Mouse (Mus musculus): ENCODE measurements at regions not wholly inside any gene's neighbourhood (a gene's known extent, or its start where the extent isn't known, plus 50 kb on each side); places are given as distances from the start of the nearest gene placed in this dataset.

DNA sequence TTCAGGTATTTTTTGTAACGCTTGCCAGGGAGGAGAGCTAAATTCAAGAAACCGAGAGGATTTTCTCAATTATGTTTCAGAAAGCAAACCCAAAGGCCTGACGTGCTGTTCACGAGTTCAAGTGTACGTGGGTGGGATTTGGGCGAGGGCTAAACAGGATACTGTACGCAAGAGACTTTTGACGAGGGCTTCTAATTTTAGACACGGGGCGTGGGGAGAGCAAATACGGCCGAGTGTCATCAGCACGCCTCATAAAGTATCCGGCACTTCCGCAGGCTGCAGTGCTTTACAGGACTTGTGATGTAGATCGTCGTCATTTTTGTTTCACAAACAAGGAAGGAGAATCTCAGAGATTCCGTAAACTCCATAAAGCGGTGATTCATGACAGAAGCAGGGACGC, 307.4 kb downstream of the Spry2 start:
- TF ChIP-seq CTCF (IDR thresholded peaks at IDR 0.05; ENCODE audit: borderline replicate concordance, extremely low read depth, insufficient read depth, insufficient read length) (no peak), POLR2A (IDR thresholded peaks at IDR 0.05; ENCODE audit: borderline replicate concordance, extremely low read depth, insufficient read depth, insufficient read length, poor library complexity, severe bottlenecking) (no peak)
- peak; percentile 11 for DNase-seq (ENCODE audit: low read depth)

GRCm38 (mm10) chr14:105588391-105589163, 308.0 kb downstream of the Spry2 start:
- no peak for TF ChIP-seq POLR2A (IDR thresholded peaks at IDR 0.05; ENCODE audit: borderline replicate concordance, extremely low read depth, insufficient read depth, insufficient read length, poor library complexity, severe bottlenecking)
- DNase-seq (ENCODE audit: low read depth), result peak; percentile 96

GRCm38 (mm10) chr14:105588029-105588390, 308.6 kb downstream of the Spry2 start:
- no peak for DNase-seq (ENCODE audit: low read depth)
- TF ChIP-seq CTCF (IDR thresholded peaks at IDR 0.05; ENCODE audit: borderline replicate concordance, extremely low read depth, insufficient read depth, insufficient read length), result no peak
- TF ChIP-seq POLR2A (IDR thresholded peaks at IDR 0.05; ENCODE audit: borderline replicate concordance, extremely low read depth, insufficient read depth, insufficient read length, poor library complexity, severe bottlenecking), result no peak

- no peak for TF ChIP-seq POLR2A (IDR thresholded peaks at IDR 0.05; ENCODE audit: borderline replicate concordance, extremely low read depth, insufficient read depth, insufficient read length, poor library complexity, severe bottlenecking)
- DNase-seq (ENCODE audit: low read depth), result no peak
These were observed 312.0 kb downstream of the Spry2 start for GRCm38 (mm10) chr14:105584632-105585031.

- DNase-seq (ENCODE audit: low read depth), result no peak
- TF ChIP-seq POLR2A (IDR thresholded peaks at IDR 0.05; ENCODE audit: borderline replicate concordance, extremely low read depth, insufficient read depth, insufficient read length, poor library complexity, severe bottlenecking) (no peak), CTCF (IDR thresholded peaks at IDR 0.05; ENCODE audit: borderline replicate concordance, extremely low read depth, insufficient read depth, insufficient read length) (no peak)
These were observed 313.1 kb downstream of the Spry2 start for GRCm38 (mm10) chr14:105583497-105583896.

- DNase-seq (ENCODE audit: low read depth), result no peak
- no peak for TF ChIP-seq CTCF (IDR thresholded peaks at IDR 0.05; ENCODE audit: borderline replicate concordance, extremely low read depth, insufficient read depth, insufficient read length)
- TF ChIP-seq POLR2A (IDR thresholded peaks at IDR 0.05; ENCODE audit: borderline replicate concordance, extremely low read depth, insufficient read depth, insufficient read length, poor library complexity, severe bottlenecking), result no peak
These were observed 317.9 kb downstream of the Ndfip2 start for GRCm38 (mm10) chr14:105576266-105576665.

DNA sequence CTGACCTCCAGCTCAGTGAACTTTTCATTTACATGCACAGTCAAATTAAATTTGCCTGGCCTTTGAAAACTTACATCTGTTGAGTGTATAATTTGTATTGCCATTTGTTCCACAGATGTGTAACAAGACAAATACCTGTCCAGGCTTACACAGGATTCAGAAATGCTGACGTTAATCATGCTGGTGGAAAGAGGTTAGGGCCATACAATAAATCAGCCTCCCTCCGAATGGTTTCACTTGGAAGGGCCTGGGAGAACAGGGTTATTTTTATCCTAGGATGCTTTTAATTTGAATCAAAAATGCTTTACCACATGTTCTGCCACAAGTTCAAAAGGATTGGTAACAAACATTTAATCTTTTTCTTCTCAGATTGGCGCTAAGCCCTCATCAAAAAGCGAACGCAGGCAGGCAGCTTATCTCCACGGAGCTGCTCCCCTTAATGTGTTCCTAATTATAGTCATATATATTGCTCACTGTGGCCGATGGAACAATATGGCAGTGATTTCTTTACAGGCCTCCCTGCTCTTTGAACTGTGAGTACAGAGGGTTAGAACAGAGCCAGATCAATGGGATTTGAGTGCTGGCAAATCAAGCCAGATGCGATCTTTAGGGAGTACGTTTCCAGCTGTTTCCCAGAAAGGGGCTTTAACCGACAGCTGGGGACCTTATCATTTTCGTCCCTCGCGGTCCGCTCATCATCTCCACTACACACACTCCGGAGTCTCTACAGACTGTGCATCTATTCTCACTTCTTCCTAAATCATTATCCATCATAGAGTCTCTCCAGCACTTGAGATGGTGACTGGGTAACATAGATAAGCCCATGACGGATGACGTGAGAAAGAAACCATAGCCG, 313.9 kb downstream of the Ndfip2 start:
- TF ChIP-seq CTCF (IDR thresholded peaks at IDR 0.05; ENCODE audit: borderline replicate concordance, extremely low read depth, insufficient read depth, insufficient read length), result no peak
- no peak for TF ChIP-seq POLR2A (IDR thresholded peaks at IDR 0.05; ENCODE audit: borderline replicate concordance, extremely low read depth, insufficient read depth, insufficient read length, poor library complexity, severe bottlenecking)
- peak; percentile 74 for DNase-seq (ENCODE audit: low read depth)

- DNase-seq (ENCODE audit: low read depth), result no peak
- TF ChIP-seq POLR2A (IDR thresholded peaks at IDR 0.05; ENCODE audit: borderline replicate concordance, extremely low read depth, insufficient read depth, insufficient read length, poor library complexity, severe bottlenecking), result no peak
These were observed 311.8 kb downstream of the Ndfip2 start for GRCm38 (mm10) chr14:105570156-105570555.

GRCm38 (mm10) chr14:105565827-105566226, 307.5 kb downstream of the Ndfip2 start:
- DNase-seq (ENCODE audit: low read depth), result no peak
- no peak for TF ChIP-seq POLR2A (IDR thresholded peaks at IDR 0.05; ENCODE audit: borderline replicate concordance, extremely low read depth, insufficient read depth, insufficient read length, poor library complexity, severe bottlenecking)

DNA sequence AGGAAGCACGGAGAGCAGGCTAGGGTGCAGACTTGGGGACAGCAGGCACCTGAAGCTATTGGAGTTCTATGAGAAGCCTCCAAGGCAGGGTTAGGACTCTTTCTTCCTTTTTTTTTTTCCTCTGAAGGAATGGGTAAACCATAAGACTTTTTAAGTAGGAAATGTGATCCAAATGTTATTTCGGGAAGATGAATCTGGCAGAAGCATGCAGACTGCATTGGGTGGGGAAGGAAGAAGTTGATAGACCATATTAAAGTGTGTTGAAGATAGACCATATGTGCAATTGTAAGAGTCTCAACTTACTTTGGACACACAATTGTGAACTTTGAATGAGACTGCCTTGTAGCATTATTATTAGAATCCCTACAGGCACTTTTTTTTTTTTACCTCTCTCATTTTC, 304.5 kb downstream of the Ndfip2 start:
- DNase-seq (ENCODE audit: low read depth), result no peak
- TF ChIP-seq CTCF (IDR thresholded peaks at IDR 0.05; ENCODE audit: borderline replicate concordance, extremely low read depth, insufficient read depth, insufficient read length) (no peak), POLR2A (IDR thresholded peaks at IDR 0.05; ENCODE audit: borderline replicate concordance, extremely low read depth, insufficient read depth, insufficient read length, poor library complexity, severe bottlenecking) (no peak)

GRCm38 (mm10) chr14:105556813-105557212, 298.4 kb downstream of the Ndfip2 start:
- no peak for DNase-seq (ENCODE audit: low read depth)
- TF ChIP-seq CTCF (IDR thresholded peaks at IDR 0.05; ENCODE audit: borderline replicate concordance, extremely low read depth, insufficient read depth, insufficient read length), result no peak
- TF ChIP-seq POLR2A (IDR thresholded peaks at IDR 0.05; ENCODE audit: borderline replicate concordance, extremely low read depth, insufficient read depth, insufficient read length, poor library complexity, severe bottlenecking), result no peak

- DNase-seq (ENCODE audit: low read depth), result no peak
- TF ChIP-seq POLR2A (IDR thresholded peaks at IDR 0.05; ENCODE audit: borderline replicate concordance, extremely low read depth, insufficient read depth, insufficient read length, poor library complexity, severe bottlenecking), result no peak
- no peak for TF ChIP-seq CTCF (IDR thresholded peaks at IDR 0.05; ENCODE audit: borderline replicate concordance, extremely low read depth, insufficient read depth, insufficient read length)
These were observed 285.7 kb downstream of the Ndfip2 start for GRCm38 (mm10) chr14:105544066-105544465.

All from brain, embryonic 14.5 days (tissue).